Mouse (Mus musculus) embryo, embryonic 11 days (tissue): ENCODE results near the gene Ncdn.

Experiments used
- DNase-seq: peaks from one replicate; pipeline ENCODE4 v3.0.0-alpha.2; 2015

Gene Ncdn

GRCm38 (mm10) chr4:126753268-126754230 lies at the start of gene Ncdn, which contains the start of gene AU040320:
Gene Ncdn, minus strand, starts transcription at chr4:126753438.
Gene AU040320, plus strand, starts transcription at chr4:126753544.
- DNase-seq, result peak; percentile 97

- DNase-seq, result no peak
Observed at GRCm38 (mm10) chr4:126802174-126802573, 48.9 kb upstream of the Ncdn start.

GRCm38 (mm10) chr4:126792341-126793102 lies 39.3 kb upstream of the Ncdn start:
- DNase-seq, result no peak

- DNase-seq, result no peak
Observed at GRCm38 (mm10) chr4:126782996-126783395, 29.8 kb upstream of the Ncdn start.

DNA sequence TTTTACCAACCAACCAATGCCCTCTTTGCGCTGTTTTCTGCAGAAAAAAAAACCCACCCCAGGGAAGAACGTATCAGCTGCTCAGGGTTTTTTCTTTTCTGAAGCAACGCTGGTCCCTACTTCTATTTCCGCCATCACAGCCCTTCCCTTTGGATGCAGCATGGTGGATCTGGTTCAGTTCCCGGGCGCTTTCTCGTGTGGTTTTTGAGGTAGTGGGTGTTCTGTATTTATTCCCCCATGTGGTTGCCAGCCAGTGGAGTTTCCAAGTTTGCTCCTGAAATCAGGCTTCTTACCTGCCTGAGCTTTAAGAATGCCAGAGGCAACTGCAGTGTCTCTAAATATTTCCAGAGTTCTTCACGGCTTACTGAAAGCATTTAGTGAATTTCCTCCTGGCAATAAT lies 29.3 kb upstream of the Ncdn start:
- DNase-seq, result no peak

DNA sequence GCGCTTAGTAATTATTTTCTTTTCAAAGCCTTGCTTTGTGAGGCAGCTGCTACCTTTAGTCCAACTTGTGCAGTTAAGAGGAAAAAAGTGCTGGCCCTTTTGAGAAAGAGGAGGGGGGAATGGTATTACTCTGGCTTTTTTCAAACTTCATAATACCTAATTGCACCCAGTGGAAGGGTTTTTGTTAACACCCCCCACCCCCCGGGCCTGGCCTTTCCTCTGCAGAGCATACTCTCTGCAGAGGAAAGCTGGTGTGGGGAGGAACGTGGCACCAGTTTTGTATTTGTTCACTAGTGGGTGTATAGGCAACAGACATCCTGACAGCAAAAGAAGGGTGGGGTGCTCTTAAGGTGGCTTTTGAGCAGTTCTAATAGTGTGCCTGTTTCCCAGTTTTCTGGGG lies 28.6 kb upstream of the Ncdn start:
- DNase-seq, result no peak

DNA sequence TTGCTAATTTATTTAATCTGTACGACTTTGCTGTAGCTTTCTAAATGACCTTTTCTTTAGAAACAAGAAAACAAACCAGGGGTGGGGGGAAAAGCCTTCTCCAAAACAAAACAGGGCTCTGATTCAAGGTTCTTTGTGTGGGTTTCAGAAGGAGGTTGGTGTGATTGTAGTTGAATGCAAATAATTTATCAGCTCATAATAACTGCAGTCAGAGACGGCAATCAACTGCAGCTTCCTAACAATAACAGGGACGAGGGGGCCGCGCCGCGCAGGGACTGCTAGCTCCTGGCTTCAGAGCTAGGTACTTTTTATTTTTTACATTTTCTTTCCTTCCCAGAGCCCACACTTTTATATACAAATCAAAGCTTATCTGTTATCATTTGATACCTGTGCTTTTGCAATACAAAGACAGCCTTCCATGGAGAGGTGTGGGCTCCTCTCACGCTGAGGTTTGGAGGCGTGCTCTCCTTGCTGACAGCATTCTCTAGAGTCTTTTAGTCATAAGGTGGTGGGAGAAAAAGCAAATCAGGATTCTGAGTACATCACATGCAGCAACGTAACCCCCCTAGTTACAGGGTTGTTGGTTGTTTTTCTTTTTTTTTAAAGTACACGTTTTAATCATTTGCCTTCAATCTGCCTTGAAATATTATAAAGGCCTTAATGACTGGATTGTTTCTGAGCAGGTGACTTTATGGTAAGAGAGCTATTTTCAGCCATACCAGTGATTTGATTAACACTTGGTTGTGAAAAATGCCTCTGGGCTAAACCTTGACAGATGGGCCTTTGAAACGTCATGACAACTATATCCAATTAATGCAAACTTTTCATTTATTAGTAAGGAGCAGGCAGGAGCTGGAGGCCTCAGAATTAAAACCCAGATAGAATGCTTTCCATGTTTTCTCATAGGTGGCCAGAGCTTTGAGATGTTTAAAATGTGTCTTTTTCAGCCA lies 26.9 kb upstream of the Ncdn start:
- no peak for DNase-seq

GRCm38 (mm10) chr4:126779148-126779581 lies 25.9 kb upstream of the Ncdn start:
- peak; percentile 14 for DNase-seq

- DNase-seq, result no peak
Observed at GRCm38 (mm10) chr4:126775182-126775581, 21.9 kb upstream of the Ncdn start.

DNA sequence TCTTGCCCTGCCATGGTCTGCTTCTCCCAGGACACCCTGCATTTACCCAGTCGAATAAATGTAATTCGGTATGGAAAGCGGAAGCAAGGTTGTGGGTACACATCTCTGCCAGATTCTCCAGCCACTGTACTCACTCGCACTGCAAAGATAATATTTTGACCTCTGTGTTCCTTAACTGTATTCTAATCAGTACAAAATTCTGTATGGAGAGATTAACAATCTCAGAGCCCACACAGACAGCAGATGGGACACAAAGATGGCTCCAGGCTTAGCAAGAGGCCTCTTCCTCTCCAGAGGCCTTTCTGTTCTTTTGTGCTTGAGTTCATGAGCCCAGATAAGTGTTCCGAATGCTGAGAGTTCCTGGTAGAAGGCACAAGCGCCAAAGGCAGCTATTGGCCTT lies 20.6 kb upstream of the Ncdn start:
- DNase-seq, result no peak

DNA sequence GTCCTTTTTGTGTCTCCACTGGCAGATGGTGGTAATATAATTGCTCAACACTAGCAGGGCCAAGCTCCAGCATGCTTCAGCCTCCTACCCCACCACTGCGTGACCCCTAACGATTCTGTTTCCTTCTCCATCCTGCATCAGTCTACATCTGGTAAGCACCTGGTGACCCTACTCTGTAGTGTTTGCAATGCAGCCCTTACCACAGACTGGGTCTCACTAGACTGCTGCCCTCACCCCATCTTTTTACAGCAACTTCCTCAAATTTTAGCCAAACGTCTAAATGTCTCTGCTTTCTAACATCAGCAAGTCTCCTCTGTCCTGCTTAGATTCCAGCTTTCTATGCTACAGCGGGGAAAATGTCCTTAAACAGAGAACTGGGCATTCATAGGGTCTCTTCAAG lies 17.6 kb upstream of the Ncdn start:
- DNase-seq, result no peak

DNA sequence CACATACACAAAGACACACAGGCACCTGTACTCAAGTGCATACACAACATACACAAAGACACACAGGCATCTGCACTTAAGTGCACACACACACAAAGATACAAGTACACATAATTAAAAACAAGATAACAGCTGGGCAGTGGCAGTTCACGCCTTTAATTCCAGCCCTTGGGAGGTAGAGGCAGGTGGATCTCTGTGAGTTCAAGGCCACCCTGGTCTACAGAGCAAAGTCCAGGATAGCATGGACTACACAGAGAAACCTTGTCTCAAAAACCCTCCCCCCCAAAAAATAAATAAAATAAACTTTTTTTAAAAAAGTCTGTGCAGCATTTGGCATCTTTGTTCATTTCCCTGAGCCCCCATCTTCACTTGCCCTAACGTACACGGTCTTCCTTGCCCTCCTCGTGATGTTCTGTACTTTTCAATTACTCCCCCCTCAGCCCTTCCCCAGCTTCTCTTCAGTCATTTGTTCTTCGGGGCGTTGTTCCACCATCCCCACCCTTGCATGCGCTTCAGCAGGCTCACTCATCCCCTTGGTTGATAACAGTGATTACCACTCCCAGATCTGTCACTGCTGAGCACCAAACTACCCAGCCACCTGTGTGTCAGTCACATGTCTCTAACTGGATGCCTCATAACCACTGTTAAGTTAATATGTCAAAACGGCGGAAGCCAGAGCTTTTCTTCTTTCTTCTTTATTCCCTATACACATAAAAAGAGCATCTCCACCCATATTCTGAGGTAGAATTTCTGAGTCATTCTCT lies 16.7 kb upstream of the Ncdn start:
- no peak for DNase-seq

DNA sequence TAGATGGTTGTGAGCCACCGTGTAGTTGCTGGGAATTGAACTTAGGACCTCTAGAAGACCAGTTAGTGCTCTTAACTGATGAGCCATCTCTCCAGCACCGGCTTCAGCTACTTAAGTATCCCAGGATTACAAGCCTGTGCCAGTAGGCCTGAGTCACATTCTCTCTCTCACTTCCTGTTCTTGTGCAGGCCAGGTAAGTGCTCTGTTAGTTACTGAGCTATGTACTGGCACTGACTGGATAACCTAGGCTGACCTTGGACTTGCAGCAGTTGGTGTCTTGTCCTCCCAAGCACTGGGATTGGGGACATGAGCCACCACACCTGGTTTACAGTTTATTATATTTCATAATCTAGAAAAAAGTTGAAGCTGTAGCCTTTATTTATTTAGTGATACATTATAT lies 10.2 kb upstream of the Ncdn start:
- no peak for DNase-seq

DNA sequence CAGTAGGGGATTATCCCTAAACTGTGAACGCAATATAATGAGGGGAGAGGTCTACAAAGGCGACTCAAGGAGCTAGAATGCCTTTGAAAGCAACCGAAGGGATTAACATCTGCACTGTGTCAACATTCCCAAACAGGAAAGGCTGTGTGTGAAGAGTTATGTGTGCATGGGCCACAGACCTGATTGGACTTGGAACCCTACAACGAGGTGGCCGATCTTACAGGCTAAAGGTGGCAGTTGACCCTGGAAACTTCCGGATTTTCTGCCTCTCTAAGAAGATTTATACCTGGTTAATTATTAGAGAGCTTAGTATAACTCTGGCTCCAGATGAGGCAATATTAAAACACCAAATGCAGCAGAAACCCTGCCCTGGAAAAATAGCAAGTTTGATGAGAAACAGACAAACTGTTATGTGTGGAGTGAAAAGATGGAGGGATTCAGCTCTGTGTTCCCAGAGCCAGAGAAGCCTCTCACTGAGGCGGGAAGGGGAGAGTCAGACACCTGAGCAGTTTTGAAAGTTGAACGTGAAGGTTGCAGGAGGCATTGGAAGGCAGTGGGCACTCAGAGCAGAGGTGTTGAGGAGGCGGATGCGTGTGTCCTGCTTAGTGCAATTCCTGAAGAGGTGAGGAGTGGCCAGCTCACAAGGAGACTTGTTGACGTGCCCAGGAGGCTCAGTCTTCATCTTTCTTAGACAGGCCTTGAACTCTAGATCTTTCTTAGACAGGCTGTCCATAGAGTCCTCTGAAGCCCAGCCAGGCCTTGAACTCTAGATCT lies 9.5 kb upstream of the Ncdn start:
- no peak for DNase-seq

- no peak for DNase-seq
Observed at GRCm38 (mm10) chr4:126759435-126759834, 6.2 kb upstream of the Ncdn start.

- no peak for DNase-seq
Observed at GRCm38 (mm10) chr4:126758299-126758698, 5.1 kb upstream of the Ncdn start.

GRCm38 (mm10) chr4:126756766-126757165 lies 3.5 kb upstream of the Ncdn start:
- DNase-seq, result no peak

GRCm38 (mm10) chr4:126754736-126755374 lies 1.6 kb upstream of the Ncdn start:
- DNase-seq, result no peak

DNA sequence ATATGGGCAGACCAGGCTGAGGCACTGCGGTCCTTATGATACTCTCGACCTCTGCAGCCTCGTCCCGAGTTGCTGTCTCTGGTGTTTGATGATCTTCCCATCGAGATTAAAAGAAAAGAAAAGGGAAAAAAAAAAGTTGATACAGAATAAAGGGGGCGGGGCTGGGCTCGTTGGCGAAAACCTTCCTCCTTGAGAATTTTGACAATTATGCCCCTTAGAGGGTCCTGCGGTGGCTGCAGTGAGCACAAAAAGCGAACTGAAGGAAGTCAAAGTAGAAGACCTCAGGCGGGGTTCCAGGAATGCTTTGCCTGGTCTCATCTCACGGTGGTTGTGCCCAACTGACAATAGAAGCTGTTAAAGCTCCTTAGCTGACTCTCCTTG lies 983 bp upstream of the Ncdn start:
- DNase-seq, result no peak

- peak; percentile 57 for DNase-seq
Observed at GRCm38 (mm10) chr4:126752608-126753141, 563 bp downstream of the Ncdn start.
